Mouse (Mus musculus) embryonic fibroblast, embryonic 13.5 days (primary cell): ENCODE measurements around the gene Wnt10a.

Source experiments
- CTCF ChIP-seq: IDR thresholded peaks from 2 replicates; pipeline ENCODE4 v1.5.1; 2011; ENCODE audit warnings: mild to moderate bottlenecking, control low read depth, low read length, moderate library complexity, borderline replicate concordance; ENCODE audit not compliant: insufficient read depth
- POLR2A ChIP-seq: IDR thresholded peaks from 2 replicates; pipeline ENCODE4 v1.6.1; 2011; ENCODE audit warnings: low read depth, mild to moderate bottlenecking, control low read depth, low read length, moderate library complexity

DNA sequence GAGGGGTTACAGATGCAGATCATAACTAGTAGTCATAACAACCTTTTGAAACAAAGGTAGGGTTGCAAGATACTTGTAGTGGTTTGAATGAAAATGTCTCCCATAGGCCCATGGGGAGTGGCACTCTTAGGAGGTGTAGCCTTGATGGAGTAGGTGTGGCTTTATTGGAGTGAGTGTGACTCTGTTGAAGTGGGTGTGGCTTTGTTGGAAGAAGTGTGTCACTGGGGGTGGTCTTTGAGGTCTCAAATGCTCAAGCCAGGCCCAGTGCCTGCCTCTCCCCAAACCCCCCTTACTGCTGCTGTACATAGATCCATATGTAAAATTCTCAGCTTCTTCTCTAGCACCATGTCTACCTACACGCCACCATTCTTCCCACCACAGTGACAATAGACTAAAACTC is 27.2 kb downstream of the Wnt10a start:
- TF ChIP-seq CTCF (no peak), POLR2A (no peak)
